23 mouse cellular contexts compared by ENCODE assay signal in the genomic region with DNA sequence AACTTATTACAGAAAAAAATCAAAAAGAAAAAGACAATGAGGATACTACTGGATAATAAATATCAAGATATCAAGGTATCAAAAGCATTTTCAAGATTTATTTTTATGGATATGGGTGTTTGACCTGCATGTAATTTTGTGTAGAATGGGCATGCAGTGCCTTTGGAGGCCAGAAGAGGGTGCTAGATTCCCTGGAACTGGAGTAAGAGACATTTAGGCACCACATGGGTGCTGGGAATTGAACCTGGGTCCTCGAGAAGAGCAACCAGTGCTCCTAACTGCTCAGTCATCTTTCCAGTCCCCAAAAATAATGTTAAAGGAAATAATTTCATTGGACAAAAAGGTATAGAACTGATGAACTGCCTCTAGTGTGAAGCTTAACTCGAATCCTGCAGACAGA. TPM values are rescaled to one million over a fixed set of nuclear protein-coding genes. Genes with fewer than 3 reads are reported as not detected.
DNase-seq lines count a peak whose midpoint lies in the region; ATAC-seq and TF ChIP-seq lines count a peak whose summit lies in the region.
"Had no signal": no experiment of that assay in that cellular context is flagged by ENCODE, and none has a peak within 500 bp of the region (broad histone marks: within the 10 kb centered on the region; RNA-seq: fewer than 3 reads in every experiment).

No protein-coding gene starts in this region.

- H3K9me3 ChIP-seq in forebrain, postnatal 0 days (ENCODE audit: low read length) = no peaks in the 10 kb centered on the region
- no peaks in the 10 kb centered on the region for H3K9me3 ChIP-seq in forebrain, embryonic 11.5 days (ENCODE audit: control insufficient read depth, low read length)
- no peaks in the 10 kb centered on the region for H3K9me3 ChIP-seq in lung, postnatal 0 days (ENCODE audit: low read length)
- H3K9me3 ChIP-seq: heart, embryonic 10.5 days had no signal

- no peaks in the 10 kb centered on the region for H3K27me3 ChIP-seq in forebrain, postnatal 0 days (ENCODE audit: insufficient read depth, low read length)
- peaks cover 2% of the 10 kb centered on the region; the same call in 1 of the 2 replicates for H3K27me3 ChIP-seq in forebrain, embryonic 11.5 days (ENCODE audit: control insufficient read depth, insufficient read depth, low read length)
- H3K27me3 ChIP-seq in kidney, adult 2 months (replicated peaks; ENCODE audit: control insufficient read depth, insufficient read depth, low read length) = no peaks in the 10 kb centered on the region
- H3K27me3 ChIP-seq in lung, postnatal 0 days (replicated peaks; ENCODE audit: insufficient read depth, low read length) = no peaks in the 10 kb centered on the region
- H3K27me3 ChIP-seq: liver, embryonic 15.5 days had no signal

- no peak for ATAC-seq in forebrain, postnatal 0 days
- no peak for ATAC-seq in forebrain, embryonic 11.5 days (replicated peaks; ENCODE audit: low FRiP score)
- ATAC-seq in lung, postnatal 0 days = no peak
- ATAC-seq: midbrain, embryonic 16.5 days had no signal

- no peak overlapping the region for H3K4me2 ChIP-seq in forebrain, postnatal 0 days (ENCODE audit: low read depth)
- H3K4me2 ChIP-seq in forebrain, embryonic 11.5 days (ENCODE audit: low read depth, low read length, severe bottlenecking) = no peak overlapping the region
- no peak overlapping the region for H3K4me2 ChIP-seq in lung, postnatal 0 days (replicated peaks; ENCODE audit: low read depth, low read length)
- H3K4me2 ChIP-seq: hindbrain, embryonic 14.5 days; limb, embryonic 12.5 days; liver, embryonic 15.5 days had no signal

- no peak for TF ChIP-seq EP300 in lung, postnatal 0 days (IDR thresholded peaks at IDR 0.05)

- H3K36me3 ChIP-seq in forebrain, postnatal 0 days (ENCODE audit: insufficient read depth) = no peaks in the 10 kb centered on the region
- H3K36me3 ChIP-seq in forebrain, embryonic 11.5 days (ENCODE audit: control insufficient read depth, insufficient read depth, low read length) = no peaks in the 10 kb centered on the region
- H3K36me3 ChIP-seq in kidney, adult 2 months (ENCODE audit: control insufficient read depth, insufficient read depth, low read length) = no peaks in the 10 kb centered on the region
- no peaks in the 10 kb centered on the region for H3K36me3 ChIP-seq in lung, postnatal 0 days (ENCODE audit: insufficient read depth, low read length)
- H3K36me3 ChIP-seq: limb, embryonic 12.5 days; liver, embryonic 15.5 days had no signal

- no peak for DNase-seq in forebrain, postnatal 0 days
- DNase-seq in forebrain, embryonic 11.5 days (ENCODE audit: low spot score) = no peak
- no peak for DNase-seq in kidney, adult 2 months
- DNase-seq in kidney, adult 18-20 months = no peak
- no peak for DNase-seq in lung, postnatal 0 days (ENCODE audit: low spot score)
- DNase-seq in lung, postnatal 25 days (ENCODE audit: low spot score) = no peak
- no peak for DNase-seq in frontal cortex, adult 2 months (ENCODE audit: extremely low spot score in 1 of 2, low spot score in 1 of 2)
- no peak for DNase-seq in urinary bladder, postnatal 14 days (ENCODE audit: low spot score)
- DNase-seq: cerebellum, adult 8-10 months; gastrocnemius, postnatal 14 days; heart, postnatal 14 days; kidney, adult 11 months; kidney, postnatal 25 days; lung, postnatal 14 days; right cerebral cortex, postnatal 4 days; thymus, postnatal 14 days had no signal

- H3K9ac ChIP-seq in forebrain, postnatal 0 days = no peak overlapping the region
- no peak overlapping the region for H3K9ac ChIP-seq in forebrain, embryonic 11.5 days (ENCODE audit: low read length)
- no peak overlapping the region for H3K9ac ChIP-seq in lung, postnatal 0 days (replicated peaks; ENCODE audit: low read depth)
- H3K9ac ChIP-seq: hindbrain, embryonic 14.5 days; limb, embryonic 12.5 days; liver, embryonic 15.5 days had no signal

- no peak overlapping the region for H3K27ac ChIP-seq in forebrain, postnatal 0 days (ENCODE audit: low read depth, low read length)
- H3K27ac ChIP-seq in forebrain, embryonic 11.5 days (ENCODE audit: low read depth, low read length) = no peak overlapping the region
- no peak overlapping the region for H3K27ac ChIP-seq in kidney, adult 2 months (ENCODE audit: insufficient read depth, low read depth, low read length)
- H3K27ac ChIP-seq in lung, postnatal 0 days (ENCODE audit: low read length) = no peak overlapping the region
- H3K27ac ChIP-seq: forebrain, embryonic 10.5 days; heart, embryonic 10.5 days; hindbrain, embryonic 14.5 days; limb, embryonic 12.5 days; liver, embryonic 15.5 days had no signal

- 97% methylated on average over 2 of the region's 2 CpGs for WGBS in forebrain, postnatal 0 days
- 90% methylated on average over 2 of the region's 2 CpGs for WGBS in forebrain, embryonic 11.5 days
- WGBS in kidney, adult 2 months = 97% methylated on average over 2 of the region's 2 CpGs
- 89% methylated on average over 2 of the region's 2 CpGs for WGBS in lung, postnatal 0 days

- TF ChIP-seq POLR2A in kidney, adult 2 months (IDR thresholded peaks at IDR 0.05; ENCODE audit: low read depth, low read length) = no peak

- H3K4me3 ChIP-seq in forebrain, postnatal 0 days (ENCODE audit: low read depth, low read length) = no peak overlapping the region
- no peak overlapping the region for H3K4me3 ChIP-seq in forebrain, embryonic 11.5 days (ENCODE audit: low read depth, low read length)
- H3K4me3 ChIP-seq in kidney, adult 2 months (ENCODE audit: insufficient read depth, low read depth, low read length) = no peak overlapping the region
- no peak overlapping the region for H3K4me3 ChIP-seq in lung, postnatal 0 days (ENCODE audit: low read depth, low read length)
- H3K4me3 ChIP-seq: forebrain, embryonic 10.5 days; heart, embryonic 10.5 days; limb, embryonic 12.5 days; liver, embryonic 15.5 days had no signal

- H3K4me1 ChIP-seq in forebrain, postnatal 0 days (ENCODE audit: insufficient read depth) = no peaks in the 10 kb centered on the region
- H3K4me1 ChIP-seq in forebrain, embryonic 11.5 days (replicated peaks; ENCODE audit: control insufficient read depth, insufficient read depth, low read length) = no peaks in the 10 kb centered on the region
- no peaks in the 10 kb centered on the region for H3K4me1 ChIP-seq in kidney, adult 2 months (ENCODE audit: control insufficient read depth, insufficient read depth, low read length)
- no peaks in the 10 kb centered on the region for H3K4me1 ChIP-seq in lung, postnatal 0 days (ENCODE audit: insufficient read depth, low read depth, low read length)
- H3K4me1 ChIP-seq: forebrain, embryonic 10.5 days; limb, embryonic 12.5 days; liver, embryonic 15.5 days had no signal

- TF ChIP-seq CTCF in forebrain, postnatal 0 days (IDR thresholded peaks at IDR 0.05; ENCODE audit: low read depth) = peak; percentile 29
- 0 out of 2 replicates have a peak, but pooled peaks have one; percentile 6 for TF ChIP-seq CTCF in kidney, adult 2 months (conservative IDR thresholded peaks at IDR 0.05; ENCODE audit: insufficient read depth, insufficient read length, low read depth, low read length)
- peak; percentile 44 for TF ChIP-seq CTCF in lung, postnatal 0 days (IDR thresholded peaks at IDR 0.05)

RNA-seq across cellular contexts. Expression of gene Irx5, which starts 30.2 kb away (rescaled TPM):
- 0.92 and 2.7 TPM in 2 replicates for total RNA-seq in forebrain, postnatal 0 days (2014; rRNA removed)
- polyA plus RNA-seq in forebrain, postnatal 0 days (2015; fragmentation: Nextera tagmentation; extraction: Ambion mirVana) = 0.64 and 1.6 TPM in 2 replicates
- 9.0 and 9.5 TPM in 2 replicates for polyA plus RNA-seq in forebrain, embryonic 11.5 days (2014; fragmentation: Nextera tagmentation; extraction: Ambion mirVana)
- polyA plus RNA-seq in kidney, adult 2 months (2012; rRNA removed) = 3.1 and 5.0 TPM in 2 replicates
- polyA plus RNA-seq in lung, postnatal 0 days (2015; fragmentation: Nextera tagmentation; extraction: Ambion mirVana) = 19.3 and 21.1 TPM in 2 replicates
- polyA plus RNA-seq in frontal cortex, adult 2 months (2012; rRNA removed) = 0.04 and 0.06 TPM in 2 replicates
- total RNA-seq: gastrocnemius, postnatal 14 days; megakaryocyte-erythroid progenitor cell, adult 5-6 weeks had no signal
- polyA plus RNA-seq: liver, embryonic 15.5 days had no signal
